Comparison of ENCODE assay signal across 15 mouse cellular contexts in genomic region chr11:77950797-77951228, GRCm38 (mm10). TPM values are rescaled to one million over a fixed set of nuclear protein-coding genes. Genes with fewer than 3 reads are reported as not detected.
A peak's percentile ranks its signal among the peaks of the same experiment; 100 is the strongest.
DNase-seq lines count a peak whose midpoint lies in the region; ATAC-seq lines count a peak whose summit lies in the region.
"Had no signal": no experiment of that assay in that cellular context is flagged by ENCODE, and none has a peak within 500 bp of the region (broad histone marks: within the 10 kb centered on the region; RNA-seq: fewer than 3 reads in every experiment).

No protein-coding gene starts in this region.

- DNase-seq in hindbrain, embryonic 14.5 days (ENCODE audit: low spot score) = no peak
- DNase-seq in hindbrain, embryonic 11.5 days (ENCODE audit: low spot score) = no peak
- DNase-seq in cerebellum, adult 11 months = peak; percentile 89
- peak; percentile 50 to 51 for DNase-seq in layer of hippocampus, postnatal 25 days (ENCODE audit: extremely low spot score in 1 of 2, low spot score in 1 of 2)
- no peak for DNase-seq in embryo, embryonic 11 days
- DNase-seq in urinary bladder, postnatal 25 days (ENCODE audit: low spot score) = no peak
- no peak for DNase-seq in adrenal gland, adult 18-20 months (ENCODE audit: low spot score in 2 of 2)
- DNase-seq: heart, postnatal 4 days; liver; thymus, adult 18-20 months had no signal

- WGBS in hindbrain, embryonic 14.5 days = 64% methylated on average over 5 of the region's 5 CpGs
- WGBS in hindbrain, embryonic 11.5 days = 73% methylated on average over 5 of the region's 5 CpGs
- 57% methylated on average over 5 of the region's 5 CpGs for WGBS in forebrain, embryonic 16.5 days

- H3K4me2 ChIP-seq in hindbrain, embryonic 14.5 days (replicated peaks) = no peak overlapping the region
- no peak overlapping the region for H3K4me2 ChIP-seq in hindbrain, embryonic 11.5 days (replicated peaks; ENCODE audit: low read depth, low read length)
- peak overlapping the region; percentile 20 for H3K4me2 ChIP-seq in forebrain, embryonic 16.5 days (ENCODE audit: low read length)
- H3K4me2 ChIP-seq: midbrain, embryonic 15.5 days had no signal

- peaks cover 11% of the 10 kb centered on the region; the same call in 1 of the 2 replicates for H3K27me3 ChIP-seq in hindbrain, embryonic 14.5 days (ENCODE audit: control insufficient read depth, insufficient read depth, low read length)
- H3K27me3 ChIP-seq in hindbrain, embryonic 11.5 days (ENCODE audit: control insufficient read depth, insufficient read depth, low read length) = peaks cover 22% of the 10 kb centered on the region
- no peaks in the 10 kb centered on the region for H3K27me3 ChIP-seq in forebrain, embryonic 16.5 days (replicated peaks; ENCODE audit: control insufficient read depth, insufficient read depth, low read length)

- H3K36me3 ChIP-seq in hindbrain, embryonic 14.5 days (replicated peaks; ENCODE audit: control insufficient read depth, insufficient read depth) = peaks cover 10% of the 10 kb centered on the region
- no peaks in the 10 kb centered on the region for H3K36me3 ChIP-seq in hindbrain, embryonic 11.5 days (ENCODE audit: control insufficient read depth, insufficient read depth, low read length)
- H3K36me3 ChIP-seq in forebrain, embryonic 16.5 days (ENCODE audit: control insufficient read depth, insufficient read depth) = peaks cover 11% of the 10 kb centered on the region

- H3K4me3 ChIP-seq in hindbrain, embryonic 14.5 days (replicated peaks; ENCODE audit: low read length) = no peak overlapping the region
- no peak overlapping the region for H3K4me3 ChIP-seq in hindbrain, embryonic 11.5 days (ENCODE audit: low read depth, low read length)
- no peak overlapping the region for H3K4me3 ChIP-seq in forebrain, embryonic 16.5 days (replicated peaks; ENCODE audit: low read length)
- H3K4me3 ChIP-seq: midbrain, embryonic 15.5 days had no signal

- peaks cover 23% of the 10 kb centered on the region for H3K4me1 ChIP-seq in hindbrain, embryonic 14.5 days (replicated peaks; ENCODE audit: control insufficient read depth, insufficient read depth, low read length)
- H3K4me1 ChIP-seq in hindbrain, embryonic 11.5 days (replicated peaks; ENCODE audit: control insufficient read depth, insufficient read depth, low read length) = peaks cover 7% of the 10 kb centered on the region; the same call in 1 of the 2 replicates
- peaks cover 64% of the 10 kb centered on the region for H3K4me1 ChIP-seq in forebrain, embryonic 16.5 days (replicated peaks; ENCODE audit: control insufficient read depth, insufficient read depth, low read length)

- no peak overlapping the region for H3K9ac ChIP-seq in hindbrain, embryonic 14.5 days
- no peak overlapping the region for H3K9ac ChIP-seq in hindbrain, embryonic 11.5 days (ENCODE audit: low read depth, low read length)
- no peak overlapping the region for H3K9ac ChIP-seq in forebrain, embryonic 16.5 days (replicated peaks; ENCODE audit: low read depth, low read length)
- H3K9ac ChIP-seq: midbrain, embryonic 15.5 days had no signal

- ATAC-seq in hindbrain, embryonic 14.5 days (ENCODE audit: low FRiP score) = peak; percentile 34; the same call in 1 of the 2 replicates
- no peak for ATAC-seq in hindbrain, embryonic 11.5 days (ENCODE audit: low FRiP score)
- peak; percentile 84 for ATAC-seq in forebrain, embryonic 16.5 days
- ATAC-seq: midbrain, embryonic 15.5 days had no signal

- no peak overlapping the region for H3K27ac ChIP-seq in hindbrain, embryonic 14.5 days
- H3K27ac ChIP-seq in hindbrain, embryonic 11.5 days (ENCODE audit: low read depth, low read length) = no peak overlapping the region
- H3K27ac ChIP-seq in forebrain, embryonic 16.5 days (ENCODE audit: low read length) = peak overlapping the region; percentile 90
- H3K27ac ChIP-seq: kidney, postnatal 0 days; midbrain, embryonic 15.5 days had no signal

- no peaks in the 10 kb centered on the region for H3K9me3 ChIP-seq in hindbrain, embryonic 14.5 days (ENCODE audit: control insufficient read depth, low read length)
- H3K9me3 ChIP-seq in hindbrain, embryonic 11.5 days (ENCODE audit: control insufficient read depth, low read length) = no peaks in the 10 kb centered on the region
- no peaks in the 10 kb centered on the region for H3K9me3 ChIP-seq in forebrain, embryonic 16.5 days (ENCODE audit: control insufficient read depth, low read length)
- H3K9me3 ChIP-seq: midbrain, embryonic 15.5 days had no signal

RNA-seq across cellular contexts. Expression of gene Sez6, which starts 20.2 kb away (rescaled TPM):
- 110 TPM in 2 replicates for polyA plus RNA-seq in hindbrain, embryonic 14.5 days (2014; fragmentation: Nextera tagmentation; extraction: Ambion mirVana)
- 13.3 TPM in 2 replicates for polyA plus RNA-seq in hindbrain, embryonic 11.5 days (2014; fragmentation: Nextera tagmentation; extraction: Ambion mirVana)
- polyA plus RNA-seq in forebrain, embryonic 16.5 days (2015; fragmentation: Nextera tagmentation; extraction: Ambion mirVana) = 257 and 284 TPM in 2 replicates
- total RNA-seq in layer of hippocampus, postnatal 25 days (2021) = 100 to 1,000 TPM; 162 to 174 TPM
- 1 to 10 TPM; 2.1 to 2.4 TPM for total RNA-seq in adrenal gland, adult 18-20 months (2021)
- polyA plus RNA-seq: C2C12; spleen, adult 2 months had no signal

RNA-seq across cellular contexts. Expression of gene Phf12, which starts 31.7 kb away (rescaled TPM):
- polyA plus RNA-seq in hindbrain, embryonic 14.5 days (2014; fragmentation: Nextera tagmentation; extraction: Ambion mirVana) = 14.2 and 15.4 TPM in 2 replicates
- 16.9 and 20.2 TPM in 2 replicates for polyA plus RNA-seq in hindbrain, embryonic 11.5 days (2014; fragmentation: Nextera tagmentation; extraction: Ambion mirVana)
- 20.6 and 23.0 TPM in 2 replicates for polyA plus RNA-seq in forebrain, embryonic 16.5 days (2015; fragmentation: Nextera tagmentation; extraction: Ambion mirVana)
- 10 to 100 TPM; 42.5 to 58.5 TPM for total RNA-seq in layer of hippocampus, postnatal 25 days (2021)
- total RNA-seq in adrenal gland, adult 18-20 months (2021) = 10 to 100 TPM; 42.3 to 51.8 TPM

RNA-seq across cellular contexts. Expression of gene Pipox, which starts 56.9 kb away (rescaled TPM):
- 2.8 and 6.1 TPM in 2 replicates for polyA plus RNA-seq in hindbrain, embryonic 14.5 days (2014; fragmentation: Nextera tagmentation; extraction: Ambion mirVana)
- polyA plus RNA-seq in hindbrain, embryonic 11.5 days (2014; fragmentation: Nextera tagmentation; extraction: Ambion mirVana) = 7.6 and 8.6 TPM in 2 replicates
- 8.6 and 12.6 TPM in 2 replicates for polyA plus RNA-seq in forebrain, embryonic 16.5 days (2015; fragmentation: Nextera tagmentation; extraction: Ambion mirVana)
- total RNA-seq in layer of hippocampus, postnatal 25 days (2021) = 1 to 10 TPM; 1.5 to 1.8 TPM
- 1 to 10 TPM in 1 of 2 experiments, under 1 TPM in 1; 0.26 to 2.4 TPM for total RNA-seq in adrenal gland, adult 18-20 months (2021)
- polyA plus RNA-seq: C2C12 had no signal

Comparison
In these comparisons a context has a peak if more than half of its experiments do, and no peak if none do; other contexts are left out.
1. DNase-seq: peak in cerebellum, adult 11 months (single experiment) and layer of hippocampus, postnatal 25 days (2 of 2); none in hindbrain, embryonic 14.5 days (single experiment), hindbrain, embryonic 11.5 days (single experiment), embryo, embryonic 11 days (single experiment), urinary bladder, postnatal 25 days (single experiment) and adrenal gland, adult 18-20 months (0 of 2).